Mouse (Mus musculus) intestine, embryonic 16.5 days (tissue): ENCODE results near the gene Trnau1ap. TPM values are rescaled to one million over a fixed set of nuclear protein-coding genes. Genes with fewer than 3 reads are reported as not detected.

Experiments used
- ATAC-seq: fragments of 200-750 bp; cut with Nextera tagmentation; 2 replicates; pipeline ENCODE4 v1.8.0; 2017; ENCODE audit warnings: moderate TSS enrichment, moderate library complexity
- H3K27ac ChIP-seq: fragments of 300-500 bp; sonication (generic); 2 replicates; pipeline ENCODE4 v1.5.1; 2014; ENCODE audit warnings: mild to moderate bottlenecking, low read length
- H3K27me3 ChIP-seq: fragments of 300-500 bp; sonication (generic); replicated peaks from 2 replicates; pipeline ENCODE4 v1.6.1; 2014; ENCODE audit warnings: low read length, control low read depth, mixed read lengths; ENCODE audit not compliant: control insufficient read depth, insufficient read depth
- H3K36me3 ChIP-seq: fragments of 300-500 bp; sonication (generic); 2 replicates; pipeline ENCODE4 v1.6.1; 2014; ENCODE audit warnings: low read length, control low read depth; ENCODE audit not compliant: control insufficient read depth, insufficient read depth
- H3K4me1 ChIP-seq: fragments of 300-500 bp; sonication (generic); 2 replicates; pipeline ENCODE4 v1.6.1; 2014; ENCODE audit warnings: low read length, control low read depth, mixed read lengths; ENCODE audit not compliant: control insufficient read depth, insufficient read depth
- H3K4me2 ChIP-seq: fragments of 300-500 bp; sonication (generic); 2 replicates; pipeline ENCODE4 v1.6.1; 2014; ENCODE audit warnings: low read depth, low read length, control low read depth
- H3K4me3 ChIP-seq: fragments of 300-500 bp; sonication (generic); 2 replicates; pipeline ENCODE4 v1.5.1; 2014; ENCODE audit warnings: mild to moderate bottlenecking, low read length
- H3K9ac ChIP-seq: fragments of 300-500 bp; sonication (generic); 2 replicates; pipeline ENCODE4 v1.6.1; 2014; ENCODE audit warnings: low read depth, low read length
- H3K9me3 ChIP-seq: fragments of 300-500 bp; sonication (generic); 2 replicates; pipeline ENCODE4 v1.6.1; 2016; ENCODE audit warnings: low read length, control low read depth; ENCODE audit not compliant: control insufficient read depth
- WGBS: fragments of 180-500 bp; shearing (Covaris S2); extraction: QIAGEN DNeasy Blood & Tissue Kit; methylation state at CpG from one replicate; pipeline ENCODE4 v1.1.7; 2014; 5-methylcytosine and 5-hydroxymethylcytosine counted together
- polyA plus RNA-seq: library from polyadenylated mRNA; unstranded; fragments of >200 nt; fragmentation: Nextera tagmentation; extraction: Ambion mirVana; gene quantifications from 2 replicates; pipeline ENCODE4 v1.2.1, GENCODE M21; 2015

The Trnau1ap gene
- polyA plus RNA-seq, 1 experiment from 2014 or later, result 79.6 TPM

DNA sequence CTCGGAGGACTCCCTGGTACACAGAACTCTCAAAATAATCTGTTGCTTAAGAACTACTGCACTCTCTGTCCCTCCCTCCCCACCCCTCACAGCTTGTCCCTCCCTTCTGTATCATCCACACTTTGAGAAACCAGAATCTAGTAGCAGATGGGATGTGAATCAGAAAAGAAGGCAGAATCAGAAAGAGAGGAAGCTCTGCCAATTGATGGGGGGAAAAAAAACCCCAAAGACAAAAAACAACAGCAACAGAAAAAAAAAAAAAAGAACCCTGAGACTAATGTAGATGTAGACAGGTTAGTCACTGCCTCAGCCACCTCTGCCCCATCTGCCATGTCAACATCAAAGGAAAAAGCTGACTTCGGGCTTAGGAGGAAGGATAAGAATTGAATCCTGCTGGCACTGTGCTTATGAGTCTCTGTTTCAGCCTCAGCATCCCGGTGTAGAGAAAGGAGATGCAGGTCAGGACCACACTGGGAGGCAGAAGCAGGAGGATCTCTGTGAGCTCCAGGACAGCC lies 62.4 kb downstream of the Trnau1ap start:
- H3K9me3 ChIP-seq, result no peaks in the 10 kb centered on the region
- H3K4me1 ChIP-seq, result no peaks in the 10 kb centered on the region; the same call in 1 of the 2 replicates
- no peak for ATAC-seq
- H3K27ac ChIP-seq, result no peak overlapping the region
- 82% methylated on average over 3 of the region's 3 CpGs for WGBS
- no peak overlapping the region for H3K9ac ChIP-seq
- no peak overlapping the region for H3K4me2 ChIP-seq
- H3K27me3 ChIP-seq, result no peaks in the 10 kb centered on the region
- no peak overlapping the region for H3K4me3 ChIP-seq
- no peaks in the 10 kb centered on the region for H3K36me3 ChIP-seq

DNA sequence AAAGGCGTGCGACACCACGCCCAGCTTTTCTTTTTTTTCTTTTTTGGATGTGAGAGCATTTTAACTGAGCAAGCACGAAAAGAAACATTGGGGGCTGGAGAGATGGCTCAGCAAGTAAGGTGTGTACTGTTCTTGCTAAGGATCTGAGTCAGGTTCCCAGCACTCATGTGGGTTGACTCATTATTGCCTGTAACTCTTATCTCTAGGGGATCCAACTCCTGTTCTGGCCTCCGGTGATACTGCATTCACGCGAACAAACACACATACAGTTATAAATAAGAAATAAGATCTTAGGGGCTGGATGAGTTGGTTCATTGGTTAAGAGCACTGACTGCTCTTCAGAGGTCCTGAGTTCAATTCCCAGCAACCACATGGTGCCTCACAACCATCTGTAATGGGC lies 66.0 kb downstream of the Trnau1ap start:
- Histone ChIP-seq H3K27me3 (no peaks in the 10 kb centered on the region), H3K9ac (no peak overlapping the region), H3K9me3 (no peaks in the 10 kb centered on the region), H3K4me1 (peaks cover 10% of the 10 kb centered on the region), H3K4me3 (no peak overlapping the region), H3K4me2 (no peak overlapping the region), H3K36me3 (no peaks in the 10 kb centered on the region), H3K27ac (no peak overlapping the region)
- WGBS, result 95% methylated on average over 7 of the region's 7 CpGs
- no peak for ATAC-seq

DNA sequence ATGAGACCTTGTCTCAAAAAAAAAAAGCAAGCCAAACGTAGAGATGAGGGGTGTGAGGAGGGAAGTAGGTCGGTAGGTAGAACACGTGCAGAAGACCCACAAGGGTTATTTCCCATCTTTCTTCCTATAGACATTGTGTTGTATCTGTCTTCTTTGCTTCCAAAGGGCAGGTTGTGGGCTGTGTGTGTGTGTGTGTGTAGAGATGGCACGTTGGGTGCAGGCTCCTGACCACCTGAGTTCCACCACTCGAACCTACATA lies 67.1 kb downstream of the Trnau1ap start:
- H3K4me1 ChIP-seq, result peaks cover 10% of the 10 kb centered on the region
- H3K4me2 ChIP-seq, result no peak overlapping the region
- no peaks in the 10 kb centered on the region for H3K27me3 ChIP-seq
- no peak for ATAC-seq
- no peaks in the 10 kb centered on the region for H3K36me3 ChIP-seq
- no peak overlapping the region for H3K27ac ChIP-seq
- no peaks in the 10 kb centered on the region for H3K9me3 ChIP-seq
- 77% methylated on average over 5 of the region's 5 CpGs for WGBS
- no peak overlapping the region for H3K9ac ChIP-seq
- H3K4me3 ChIP-seq, result peak overlapping the region; percentile 85; the same call in 1 of the 2 replicates

Other genes with a start within 250 kb of the Trnau1ap start
- 0.22 and 0.26 TPM in 2 replicates for gene Oprd1, start 185.1 kb downstream of the Trnau1ap start, polyA plus RNA-seq
- gene Ythdf2, start 117.2 kb downstream of the Trnau1ap start, polyA plus RNA-seq, result 62.4 and 73.7 TPM in 2 replicates
- gene Gmeb1, start 67.9 kb downstream of the Trnau1ap start, polyA plus RNA-seq, result 25.9 and 30.2 TPM in 2 replicates
- gene Taf12, start 55.2 kb downstream of the Trnau1ap start, polyA plus RNA-seq, result 39.8 and 41.1 TPM in 2 replicates
- 5.3 and 7.8 TPM in 2 replicates for gene Rab42, start 26.2 kb downstream of the Trnau1ap start, polyA plus RNA-seq
- gene Rcc1, start 24.1 kb upstream of the Trnau1ap start, polyA plus RNA-seq, result 82.2 and 90.6 TPM in 2 replicates
- gene Phactr4, start 93.0 kb upstream of the Trnau1ap start, polyA plus RNA-seq, result 15.9 and 17.2 TPM in 2 replicates
- gene Med18, start 134.4 kb upstream of the Trnau1ap start, polyA plus RNA-seq, result 15.2 and 18.4 TPM in 2 replicates
- 11.6 and 12.4 TPM in 2 replicates for gene Sesn2, start 181.0 kb upstream of the Trnau1ap start, polyA plus RNA-seq
- 1,346 and 1,379 TPM in 2 replicates for gene Atpif1, start 204.1 kb upstream of the Trnau1ap start, polyA plus RNA-seq
- gene Dnajc8, start 206.0 kb upstream of the Trnau1ap start, polyA plus RNA-seq, result 140 and 150 TPM in 2 replicates
- gene Ptafr, start 234.5 kb upstream of the Trnau1ap start, polyA plus RNA-seq, result 1.5 and 1.6 TPM in 2 replicates